Mouse (Mus musculus) intestine, embryonic 15.5 days (tissue): ENCODE measurements at regions not wholly inside any gene's neighbourhood (a gene's known extent, or its start where the extent isn't known, plus 50 kb on each side); places are given as distances from the start of the nearest gene placed in this dataset.

Experiments used
- ATAC-seq: fragments of 200-750 bp; cut with Nextera tagmentation; 2 replicates; pipeline ENCODE4 v1.8.0; 2017; ENCODE audit warnings: moderate TSS enrichment, moderate library complexity
- H3K27ac ChIP-seq: fragments of 300-500 bp; sonication (generic); 2 replicates; pipeline ENCODE4 v1.5.1; 2015; ENCODE audit warnings: mild to moderate bottlenecking, inconsistent platforms
- H3K27me3 ChIP-seq: fragments of 300-500 bp; sonication (generic); replicated peaks from 2 replicates; pipeline ENCODE4 v1.6.1; 2015; ENCODE audit warnings: inconsistent platforms
- H3K36me3 ChIP-seq: fragments of 300-500 bp; sonication (generic); 2 replicates; pipeline ENCODE4 v1.6.1; 2015; ENCODE audit warnings: inconsistent platforms
- H3K4me1 ChIP-seq: fragments of 300-500 bp; sonication (generic); replicated peaks from 2 replicates; pipeline ENCODE4 v1.6.1; 2015; ENCODE audit warnings: inconsistent platforms
- H3K4me2 ChIP-seq: fragments of 300-500 bp; sonication (generic); replicated peaks from 2 replicates; pipeline ENCODE4 v1.6.1; 2015; ENCODE audit warnings: mild to moderate bottlenecking, inconsistent platforms
- H3K4me3 ChIP-seq: fragments of 300-500 bp; sonication (generic); replicated peaks from 2 replicates; pipeline ENCODE4 v1.5.1; 2015; ENCODE audit warnings: inconsistent platforms
- H3K9ac ChIP-seq: fragments of 300-500 bp; sonication (generic); 2 replicates; pipeline ENCODE4 v1.6.1; 2015; ENCODE audit warnings: inconsistent platforms
- H3K9me3 ChIP-seq: fragments of 300-500 bp; sonication (generic); 2 replicates; pipeline ENCODE4 v1.6.1; 2016; ENCODE audit warnings: inconsistent platforms
- WGBS: fragments of 180-500 bp; shearing (Covaris S2); methylation state at CpG from one replicate; pipeline ENCODE4 v1.1.7; 2015; 5-methylcytosine and 5-hydroxymethylcytosine counted together

DNA sequence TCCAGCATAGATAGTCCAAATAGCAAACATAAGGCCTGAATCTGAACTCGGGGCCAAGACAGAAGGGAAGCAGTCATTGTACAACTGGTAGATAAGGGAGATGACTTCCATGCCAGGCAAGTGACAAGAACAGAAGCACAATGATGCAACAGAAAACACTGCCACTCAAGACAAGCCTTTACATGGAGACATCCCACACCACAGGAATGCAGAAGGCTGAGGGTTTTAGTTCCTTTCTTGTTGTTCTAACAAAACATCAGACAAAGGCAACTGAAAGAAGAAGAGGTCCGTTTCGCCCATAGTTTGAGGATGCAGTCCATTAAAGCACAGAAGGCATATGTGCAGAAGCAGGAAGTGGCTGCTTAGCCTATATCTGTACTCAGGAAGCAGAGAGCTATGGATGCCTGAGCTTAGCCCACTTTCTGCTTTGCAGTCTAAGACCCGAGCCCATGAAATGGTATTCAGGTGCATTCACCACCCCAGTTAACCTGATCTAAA lies 360.0 kb upstream of the Pik3r1 start:
- no peak for ATAC-seq
- Histone ChIP-seq H3K36me3 (no peaks in the 10 kb centered on the region), H3K9me3 (no peaks in the 10 kb centered on the region), H3K9ac (no peak overlapping the region), H3K4me2 (no peak overlapping the region), H3K4me1 (no peaks in the 10 kb centered on the region), H3K27ac (no peak overlapping the region), H3K27me3 (no peaks in the 10 kb centered on the region), H3K4me3 (no peak overlapping the region)
- 84% methylated on average over 4 of the region's 4 CpGs for WGBS

DNA sequence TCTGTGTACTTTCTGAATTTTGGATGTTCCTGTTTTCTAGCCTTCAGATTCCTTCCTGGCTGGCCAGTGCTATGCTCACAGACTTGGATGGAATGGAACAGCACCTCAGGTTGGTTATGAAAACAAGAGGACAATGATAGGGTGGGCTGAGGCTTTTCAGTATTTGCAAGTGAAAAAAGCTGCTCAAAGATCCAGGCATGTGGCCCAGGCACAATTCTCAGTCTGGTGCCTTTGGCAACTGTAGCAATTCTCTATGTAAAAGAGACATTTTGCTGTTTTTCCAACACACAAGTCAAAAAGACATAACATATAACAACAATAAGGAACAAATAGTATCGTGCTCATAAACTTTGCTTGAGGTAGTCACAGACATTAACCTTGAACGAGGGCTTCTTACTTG lies 363.4 kb upstream of the Pik3r1 start:
- H3K4me3 ChIP-seq = no peak overlapping the region
- H3K27me3 ChIP-seq = no peaks in the 10 kb centered on the region
- no peak for ATAC-seq
- no peaks in the 10 kb centered on the region for H3K9me3 ChIP-seq
- H3K36me3 ChIP-seq = no peaks in the 10 kb centered on the region
- 79% methylated on average over 2 of the region's 2 CpGs for WGBS
- H3K9ac ChIP-seq = no peak overlapping the region
- no peak overlapping the region for H3K27ac ChIP-seq
- no peak overlapping the region for H3K4me2 ChIP-seq
- no peaks in the 10 kb centered on the region for H3K4me1 ChIP-seq

GRCm38 (mm10) chr13:102132154-102132553 lies 364.1 kb upstream of the Pik3r1 start:
- Histone ChIP-seq H3K4me1 (no peaks in the 10 kb centered on the region), H3K27ac (no peak overlapping the region), H3K9ac (no peak overlapping the region), H3K36me3 (no peaks in the 10 kb centered on the region), H3K9me3 (no peaks in the 10 kb centered on the region), H3K27me3 (no peaks in the 10 kb centered on the region), H3K4me3 (no peak overlapping the region), H3K4me2 (no peak overlapping the region)
- WGBS = 55% methylated on average over 5 of the region's 5 CpGs
- ATAC-seq = peak; percentile 49; the same call in 1 of the 2 replicates

GRCm38 (mm10) chr13:102132696-102133095 lies 364.7 kb upstream of the Pik3r1 start:
- H3K4me1 ChIP-seq = no peaks in the 10 kb centered on the region
- H3K4me3 ChIP-seq = no peak overlapping the region
- no peak for ATAC-seq
- H3K27me3 ChIP-seq = no peaks in the 10 kb centered on the region
- no peak overlapping the region for H3K4me2 ChIP-seq
- no peaks in the 10 kb centered on the region for H3K9me3 ChIP-seq
- no peak overlapping the region for H3K9ac ChIP-seq
- no peaks in the 10 kb centered on the region for H3K36me3 ChIP-seq
- WGBS = 49% methylated on average over 2 of the region's 2 CpGs
- no peak overlapping the region for H3K27ac ChIP-seq

DNA sequence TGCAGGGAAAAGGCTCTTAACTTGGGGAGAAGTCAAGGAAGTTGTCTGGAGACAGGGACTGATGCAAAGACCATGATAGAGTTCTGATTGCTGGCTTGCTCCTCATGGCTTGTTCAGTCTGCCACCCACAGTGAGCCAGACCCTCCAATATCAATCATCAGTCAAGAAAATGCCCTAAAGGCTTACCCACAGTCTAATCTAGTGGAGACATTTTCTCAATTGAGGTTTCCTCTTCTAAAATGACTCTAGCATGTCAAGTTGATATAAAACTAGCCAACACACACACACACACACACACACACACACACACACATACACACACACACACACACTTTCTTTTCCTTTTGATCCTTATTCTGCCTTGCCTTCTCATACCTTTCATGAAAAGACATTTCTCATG lies 367.2 kb upstream of the Pik3r1 start:
- Histone ChIP-seq H3K36me3 (no peaks in the 10 kb centered on the region), H3K9ac (no peak overlapping the region), H3K27ac (no peak overlapping the region), H3K4me3 (no peak overlapping the region), H3K27me3 (no peaks in the 10 kb centered on the region), H3K9me3 (no peaks in the 10 kb centered on the region), H3K4me1 (no peaks in the 10 kb centered on the region), H3K4me2 (no peak overlapping the region)
- ATAC-seq = no peak

- H3K27me3 ChIP-seq = no peaks in the 10 kb centered on the region
- H3K36me3 ChIP-seq = no peaks in the 10 kb centered on the region
- no peak overlapping the region for H3K4me2 ChIP-seq
- H3K27ac ChIP-seq = no peak overlapping the region
- H3K4me3 ChIP-seq = no peak overlapping the region
- H3K9ac ChIP-seq = no peak overlapping the region
- WGBS = 89% methylated on average over 7 of the region's 7 CpGs
- no peaks in the 10 kb centered on the region for H3K4me1 ChIP-seq
- no peaks in the 10 kb centered on the region for H3K9me3 ChIP-seq
- ATAC-seq = no peak
Observed at GRCm38 (mm10) chr13:102142986-102143385, 375.0 kb upstream of the Pik3r1 start.

GRCm38 (mm10) chr13:102143848-102144247 lies 375.8 kb upstream of the Pik3r1 start:
- Histone ChIP-seq H3K27me3 (no peaks in the 10 kb centered on the region), H3K4me2 (no peak overlapping the region), H3K27ac (no peak overlapping the region), H3K4me1 (no peaks in the 10 kb centered on the region), H3K9me3 (no peaks in the 10 kb centered on the region), H3K9ac (no peak overlapping the region), H3K36me3 (no peaks in the 10 kb centered on the region), H3K4me3 (no peak overlapping the region)
- ATAC-seq = no peak
- WGBS = 73% methylated on average over 2 of the region's 2 CpGs

DNA sequence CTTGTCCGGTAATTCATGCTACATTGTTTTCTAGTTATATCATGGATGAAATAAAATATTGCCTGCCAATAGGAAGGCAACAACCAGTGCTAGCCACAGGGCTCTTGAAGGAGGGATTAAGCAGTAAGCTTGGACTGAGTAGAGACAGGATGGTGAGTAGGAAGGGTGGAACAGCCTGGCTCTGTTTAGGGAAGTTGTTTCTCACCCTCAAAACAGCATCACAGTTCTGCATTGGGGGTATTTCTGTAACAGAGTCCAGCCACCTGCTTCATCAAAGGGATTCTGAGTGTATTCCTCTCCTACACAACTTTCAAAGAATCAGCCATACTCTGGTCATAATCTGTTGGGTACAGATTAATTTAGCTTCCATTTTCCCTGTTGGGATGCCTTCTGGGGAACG lies 380.0 kb upstream of the Pik3r1 start:
- ATAC-seq = no peak
- Histone ChIP-seq H3K4me2 (no peak overlapping the region), H3K4me3 (no peak overlapping the region), H3K36me3 (no peaks in the 10 kb centered on the region), H3K4me1 (no peaks in the 10 kb centered on the region), H3K9me3 (no peaks in the 10 kb centered on the region), H3K27me3 (no peaks in the 10 kb centered on the region), H3K27ac (no peak overlapping the region), H3K9ac (no peak overlapping the region)
- 84% methylated on average over 2 of the region's 2 CpGs for WGBS

DNA sequence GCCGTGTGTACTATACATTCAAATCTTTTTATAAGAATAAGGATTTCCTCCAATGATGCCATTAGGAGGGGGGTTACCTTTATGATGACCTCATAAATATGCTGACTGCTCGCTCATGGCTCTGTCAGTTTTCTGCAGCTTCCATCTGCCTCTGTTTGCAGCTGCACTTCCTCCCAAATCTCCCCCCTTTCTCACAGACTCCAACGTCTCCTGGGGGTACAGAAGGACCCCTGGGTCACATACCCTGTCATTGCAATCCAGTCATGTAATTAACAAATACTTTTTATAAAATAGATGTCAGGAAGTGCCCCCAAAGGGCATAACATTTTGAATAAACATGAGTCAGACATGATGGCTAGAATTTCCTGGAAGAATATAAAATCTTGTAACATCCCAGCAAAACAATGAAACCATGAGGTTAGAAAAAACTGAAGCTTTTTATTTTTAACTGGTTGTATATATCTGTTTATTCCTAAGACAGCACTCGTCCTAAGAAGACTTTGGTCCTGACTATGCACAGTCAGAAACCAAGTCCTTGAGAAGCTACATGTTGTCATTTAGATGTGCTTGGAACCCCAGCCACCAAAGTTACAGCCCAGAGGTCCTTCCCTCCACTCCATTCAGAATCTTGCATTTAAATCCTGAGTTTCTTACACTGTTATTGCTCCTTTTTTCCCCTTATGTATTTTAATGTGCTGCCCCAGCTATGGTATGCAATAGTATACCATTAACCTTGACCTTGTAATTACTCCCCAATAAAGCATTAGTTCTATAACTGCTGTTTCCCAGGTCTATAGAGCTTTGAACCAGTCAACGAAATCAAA lies 386.0 kb upstream of the Pik3r1 start:
- 37% methylated on average over 5 of the region's 5 CpGs for WGBS
- Histone ChIP-seq H3K4me1 (no peaks in the 10 kb centered on the region), H3K9me3 (no peaks in the 10 kb centered on the region), H3K9ac (no peak overlapping the region), H3K4me3 (no peak overlapping the region), H3K27ac (no peak overlapping the region), H3K36me3 (no peaks in the 10 kb centered on the region), H3K27me3 (no peaks in the 10 kb centered on the region), H3K4me2 (no peak overlapping the region)
- ATAC-seq = no peak

DNA sequence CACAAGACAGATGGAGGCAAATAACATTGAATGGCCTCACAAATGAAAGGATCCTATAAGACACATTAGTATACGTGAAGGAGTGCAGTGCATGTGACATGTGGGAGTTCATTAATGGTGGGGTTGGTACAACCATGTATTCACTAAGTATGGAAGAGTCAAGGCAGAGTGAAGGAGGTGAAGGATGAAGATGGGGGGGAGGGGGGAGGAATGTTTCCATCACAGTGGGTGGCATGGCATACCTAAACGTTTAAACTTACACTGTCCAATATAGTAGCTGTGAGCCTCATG lies 386.5 kb upstream of the Pik3r1 start:
- Histone ChIP-seq H3K27me3 (no peaks in the 10 kb centered on the region), H3K9ac (no peak overlapping the region), H3K4me1 (no peaks in the 10 kb centered on the region), H3K4me3 (no peak overlapping the region), H3K36me3 (no peaks in the 10 kb centered on the region), H3K4me2 (no peak overlapping the region), H3K27ac (no peak overlapping the region), H3K9me3 (no peaks in the 10 kb centered on the region)
- WGBS = 51% methylated on average over 2 of the region's 2 CpGs
- ATAC-seq = no peak

DNA sequence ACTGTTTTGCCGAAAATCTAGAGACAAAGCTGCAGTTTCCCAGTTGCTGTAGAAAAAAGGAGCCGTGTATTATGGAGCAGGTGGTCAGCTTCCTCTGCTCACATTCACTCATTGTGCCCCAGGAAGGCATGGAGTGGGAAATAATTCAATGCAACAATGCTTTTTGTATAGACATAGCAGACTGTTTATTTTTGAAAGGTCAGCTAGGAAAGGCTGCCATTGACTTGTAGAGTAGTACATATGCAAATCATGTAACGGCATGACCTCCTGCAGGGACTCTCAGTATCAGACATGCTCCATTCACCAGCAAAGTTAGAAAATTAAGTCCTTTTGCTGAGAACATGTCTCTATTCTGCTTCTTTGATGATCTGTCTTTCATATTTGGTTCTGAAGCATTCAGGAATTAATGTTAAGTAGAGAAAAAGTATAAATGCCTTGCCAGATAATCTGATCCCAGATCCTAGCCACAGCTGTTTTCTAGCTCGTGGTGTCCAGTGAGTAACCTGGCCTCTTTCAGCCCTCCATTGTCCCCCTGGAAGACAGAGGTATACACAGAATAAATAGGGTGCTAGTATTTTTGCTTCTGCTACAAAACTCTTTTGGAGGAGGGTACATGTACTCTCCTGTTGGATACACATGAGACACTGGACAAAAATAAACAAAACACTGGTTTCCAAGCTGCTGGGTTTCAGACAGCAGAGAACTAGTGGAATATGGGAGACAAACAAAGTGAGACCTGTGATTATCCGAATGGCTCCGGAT lies 389.5 kb upstream of the Pik3r1 start:
- Histone ChIP-seq H3K9me3 (no peaks in the 10 kb centered on the region), H3K9ac (no peak overlapping the region), H3K27ac (no peak overlapping the region), H3K4me3 (no peak overlapping the region), H3K4me2 (no peak overlapping the region), H3K4me1 (no peaks in the 10 kb centered on the region), H3K36me3 (no peaks in the 10 kb centered on the region), H3K27me3 (no peaks in the 10 kb centered on the region)
- 76% methylated on average over 6 of the region's 6 CpGs for WGBS
- ATAC-seq = no peak

DNA sequence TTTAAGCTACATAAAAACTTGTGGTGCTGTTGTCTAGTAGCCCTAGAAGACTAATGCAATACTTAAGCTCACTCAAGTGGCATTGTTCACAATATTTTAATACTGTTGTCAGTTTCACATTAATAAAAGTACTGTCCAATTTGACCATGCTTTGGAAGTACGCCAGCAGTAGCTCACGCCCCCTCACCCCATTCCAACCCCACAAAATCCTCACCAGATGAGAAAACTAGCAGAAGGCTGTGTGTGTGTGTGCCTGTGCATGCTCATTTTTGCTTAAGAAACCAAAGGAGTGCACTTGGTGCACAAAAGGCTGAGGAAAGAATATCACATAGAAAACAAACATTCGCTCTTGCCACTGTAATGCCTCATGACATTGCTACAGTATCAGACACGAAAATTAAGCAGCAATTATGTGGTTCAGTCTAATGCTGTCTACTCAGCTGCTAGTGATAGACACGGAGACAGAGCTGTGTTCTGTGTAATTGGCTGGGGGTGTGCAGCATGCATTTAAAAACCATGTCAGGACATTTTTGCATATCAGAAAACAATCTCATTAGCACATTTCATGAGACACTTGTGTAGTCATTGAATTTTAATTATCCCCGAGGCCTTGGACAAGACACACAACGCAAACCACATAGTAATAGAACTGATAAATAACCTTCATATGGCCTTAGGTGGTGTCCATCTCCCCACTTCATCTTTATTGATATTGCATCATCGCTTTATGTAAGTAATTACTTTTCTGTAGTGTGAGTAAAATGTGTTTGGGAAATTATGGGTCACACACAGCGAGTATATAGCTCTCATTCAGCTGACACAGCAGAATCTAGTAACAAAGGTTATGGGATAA lies 405.6 kb upstream of the Pik3r1 start:
- H3K36me3 ChIP-seq = no peaks in the 10 kb centered on the region
- 83% methylated on average over 9 of the region's 9 CpGs for WGBS
- H3K9ac ChIP-seq = no peak overlapping the region
- H3K4me2 ChIP-seq = no peak overlapping the region
- no peak overlapping the region for H3K27ac ChIP-seq
- no peaks in the 10 kb centered on the region for H3K4me1 ChIP-seq
- H3K9me3 ChIP-seq = no peaks in the 10 kb centered on the region
- no peak for ATAC-seq
- H3K4me3 ChIP-seq = no peak overlapping the region
- no peaks in the 10 kb centered on the region for H3K27me3 ChIP-seq
